Mouse (Mus musculus) limb, embryonic 15.5 days (tissue): ENCODE data around the gene Casz1. TPM values are rescaled to one million over a fixed set of nuclear protein-coding genes. Genes with fewer than 3 reads are reported as not detected.

Source experiments
- ATAC-seq: fragments of 200-750 bp; cut with Nextera tagmentation; 2 replicates; pipeline ENCODE4 v1.8.0; 2017; ENCODE audit warnings: low read depth, moderate TSS enrichment; ENCODE audit not compliant: insufficient number of reproducible peaks, low FRiP score, low TSS enrichment
- H3K27ac ChIP-seq: fragments of 300-500 bp; sonication (generic); 2 replicates; pipeline ENCODE4 v1.5.1; 2015; ENCODE audit warnings: moderate library complexity, mild to moderate bottlenecking, inconsistent platforms
- H3K27me3 ChIP-seq: fragments of 300-500 bp; sonication (generic); 2 replicates; pipeline ENCODE4 v1.6.1; 2015; ENCODE audit warnings: inconsistent platforms
- H3K36me3 ChIP-seq: fragments of 300-500 bp; sonication (generic); 2 replicates; pipeline ENCODE4 v1.6.1; 2015; ENCODE audit warnings: inconsistent platforms
- H3K4me1 ChIP-seq: fragments of 300-500 bp; sonication (generic); 2 replicates; pipeline ENCODE4 v1.6.1; 2015; ENCODE audit warnings: inconsistent platforms
- H3K4me2 ChIP-seq: fragments of 300-500 bp; sonication (generic); 2 replicates; pipeline ENCODE4 v1.6.1; 2015; ENCODE audit warnings: mild to moderate bottlenecking, inconsistent platforms
- H3K4me3 ChIP-seq: fragments of 300-500 bp; sonication (generic); 2 replicates; pipeline ENCODE4 v1.5.1; 2015; ENCODE audit warnings: mild to moderate bottlenecking, inconsistent platforms
- H3K9ac ChIP-seq: fragments of 300-500 bp; sonication (generic); 2 replicates; pipeline ENCODE4 v1.6.1; 2015; ENCODE audit warnings: inconsistent platforms
- H3K9me3 ChIP-seq: fragments of 300-500 bp; sonication (generic); 2 replicates; pipeline ENCODE4 v1.6.1; 2016; ENCODE audit warnings: inconsistent platforms
- WGBS: fragments of 180-500 bp; shearing (Covaris S2); methylation state at CpG from one replicate; pipeline ENCODE4 v1.1.7; 2015; 5-methylcytosine and 5-hydroxymethylcytosine counted together
- polyA plus RNA-seq: library from polyadenylated mRNA; unstranded; fragments of >200 nt; fragmentation: Nextera tagmentation; extraction: Ambion mirVana; gene quantifications from 2 replicates; pipeline ENCODE4 v1.2.1, GENCODE M21; 2015

Gene Casz1
- polyA plus RNA-seq, 1 experiment from 2014 or later: 7.2 TPM

DNA sequence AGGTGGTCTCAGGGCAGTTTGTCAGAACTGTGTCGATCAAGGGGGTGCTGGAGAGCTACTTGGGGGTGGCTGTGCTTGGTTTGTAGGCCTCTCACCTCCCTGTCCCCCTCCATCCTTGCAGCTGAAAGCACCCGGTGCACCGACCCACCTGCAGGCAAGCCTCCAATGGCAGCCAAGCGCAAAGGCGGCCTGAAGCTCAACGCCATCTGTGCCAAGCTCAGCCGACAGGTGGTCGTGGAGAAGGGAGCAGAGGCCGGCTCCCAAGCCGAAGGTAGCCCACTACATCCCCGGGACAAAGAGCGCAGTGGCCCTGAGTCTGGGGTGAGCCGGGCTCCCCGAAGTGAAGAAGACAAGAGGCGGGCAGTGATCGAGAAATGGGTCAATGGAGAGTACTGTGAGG, 124.6 kb downstream of the Casz1 start:
- Histone ChIP-seq H3K4me2 (no peak overlapping the region), H3K4me1 (peaks cover 33% of the 10 kb centered on the region), H3K9ac (no peak overlapping the region), H3K36me3 (no peaks in the 10 kb centered on the region), H3K4me3 (no peak overlapping the region), H3K27ac (no peak overlapping the region), H3K9me3 (no peaks in the 10 kb centered on the region), H3K27me3 (peaks cover 67% of the 10 kb centered on the region)
- ATAC-seq: no peak
- WGBS: 95% methylated on average over 16 of the region's 16 CpGs

- Histone ChIP-seq H3K36me3 (no peaks in the 10 kb centered on the region), H3K4me2 (no peak overlapping the region), H3K4me1 (peaks cover 32% of the 10 kb centered on the region), H3K9ac (no peak overlapping the region), H3K4me3 (no peak overlapping the region), H3K27ac (no peak overlapping the region), H3K27me3 (peaks cover 61% of the 10 kb centered on the region), H3K9me3 (no peaks in the 10 kb centered on the region)
- no peak for ATAC-seq
- WGBS: 66% methylated on average over 9 of the region's 9 CpGs
These were observed 126.5 kb downstream of the Casz1 start for GRCm38 (mm10) chr4:148930721-148931229.

DNA sequence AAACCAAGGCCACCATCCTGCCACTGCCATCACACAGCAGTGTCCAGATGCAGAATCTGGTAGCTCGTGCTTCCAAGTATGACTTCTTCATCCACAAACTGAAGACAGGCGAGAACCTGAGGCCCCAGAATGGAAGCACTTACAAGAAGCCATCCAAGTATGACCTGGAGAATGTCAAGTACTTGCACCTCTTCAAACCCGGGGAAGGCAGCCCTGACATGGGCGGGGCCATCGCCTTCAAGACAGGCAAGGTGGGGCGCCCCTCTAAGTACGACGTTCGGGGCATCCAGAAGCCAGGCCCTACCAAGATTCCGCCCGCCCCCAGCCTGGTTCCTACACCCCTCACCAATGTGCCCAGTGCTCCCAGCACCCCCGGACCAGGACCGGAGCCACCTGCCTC, 128.9 kb downstream of the Casz1 start:
- Histone ChIP-seq H3K9ac (no peak overlapping the region), H3K27me3 (peaks cover 67% of the 10 kb centered on the region), H3K9me3 (no peaks in the 10 kb centered on the region), H3K27ac (no peak overlapping the region), H3K36me3 (no peaks in the 10 kb centered on the region), H3K4me2 (no peak overlapping the region), H3K4me1 (peaks cover 15% of the 10 kb centered on the region), H3K4me3 (no peak overlapping the region)
- no peak for ATAC-seq
- WGBS: 85% methylated on average over 13 of the region's 13 CpGs

- no peak overlapping the region for H3K4me2 ChIP-seq
- no peak overlapping the region for H3K9ac ChIP-seq
- H3K27ac ChIP-seq: no peak overlapping the region
- no peak for ATAC-seq
- no peaks in the 10 kb centered on the region for H3K36me3 ChIP-seq
- no peaks in the 10 kb centered on the region for H3K9me3 ChIP-seq
- WGBS: 31% methylated on average over 13 of the region's 13 CpGs
- peaks cover 17% of the 10 kb centered on the region for H3K4me1 ChIP-seq
- H3K4me3 ChIP-seq: no peak overlapping the region
- peaks cover 78% of the 10 kb centered on the region for H3K27me3 ChIP-seq
These were observed 131.0 kb downstream of the Casz1 start for GRCm38 (mm10) chr4:148935211-148935610.

- no peak for ATAC-seq
These were observed 131.9 kb downstream of the Casz1 start for GRCm38 (mm10) chr4:148936111-148936510.

DNA sequence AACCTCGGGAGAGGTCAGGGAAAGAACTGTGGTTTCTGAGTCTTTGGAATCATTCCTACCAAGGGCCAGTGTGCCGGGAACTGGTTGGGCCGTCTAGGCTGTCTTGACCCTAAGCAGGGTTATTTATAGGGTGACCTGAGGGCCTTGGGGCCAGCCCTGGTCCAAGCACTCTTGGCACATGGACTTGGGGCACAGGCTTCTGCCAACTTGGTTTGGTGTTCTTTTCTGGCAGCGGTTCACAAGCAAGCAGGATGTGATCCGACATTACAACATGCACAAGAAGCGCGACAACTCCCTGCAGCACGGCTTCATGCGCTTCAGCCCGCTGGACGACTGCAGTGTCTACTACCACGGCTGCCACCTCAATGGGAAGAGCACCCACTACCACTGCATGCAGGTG, 132.5 kb downstream of the Casz1 start:
- H3K27ac ChIP-seq: no peak overlapping the region
- WGBS: 86% methylated on average over 12 of the region's 12 CpGs
- ATAC-seq: no peak
- H3K36me3 ChIP-seq: no peaks in the 10 kb centered on the region
- no peaks in the 10 kb centered on the region for H3K9me3 ChIP-seq
- H3K4me3 ChIP-seq: no peak overlapping the region
- H3K27me3 ChIP-seq: peaks cover 77% of the 10 kb centered on the region
- H3K9ac ChIP-seq: no peak overlapping the region
- H3K4me2 ChIP-seq: no peak overlapping the region
- peaks cover 27% of the 10 kb centered on the region for H3K4me1 ChIP-seq

More at GRCm38 (mm10) chr4:148936111-148936510, 131.9 kb downstream of the Casz1 start:
- Histone ChIP-seq H3K36me3 (no peaks in the 10 kb centered on the region), H3K9me3 (no peaks in the 10 kb centered on the region), H3K9ac (no peak overlapping the region), H3K27me3 (peaks cover 78% of the 10 kb centered on the region), H3K4me1 (peaks cover 26% of the 10 kb centered on the region), H3K27ac (no peak overlapping the region), H3K4me2 (no peak overlapping the region), H3K4me3 (no peak overlapping the region)
- 89% methylated on average over 12 of the region's 12 CpGs for WGBS

DNA sequence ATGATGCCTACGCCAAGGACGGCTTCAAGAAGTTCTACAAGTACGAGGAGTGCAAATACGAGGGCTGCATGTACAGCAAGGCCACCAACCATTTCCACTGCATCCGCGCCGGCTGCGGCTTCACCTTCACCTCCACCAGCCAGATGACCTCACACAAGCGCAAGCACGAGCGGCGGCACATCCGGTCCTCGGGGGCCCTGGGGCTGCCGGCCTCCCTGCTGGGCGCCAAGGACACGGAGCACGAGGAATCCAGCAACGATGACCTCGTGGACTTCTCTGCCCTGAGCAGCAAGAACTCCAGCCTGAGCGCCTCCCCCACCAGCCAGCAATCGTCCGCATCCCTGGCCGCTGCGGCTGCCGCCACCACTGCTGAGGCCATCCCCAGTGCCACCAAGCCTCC, 134.3 kb downstream of the Casz1 start:
- no peaks in the 10 kb centered on the region for H3K9me3 ChIP-seq
- no peak overlapping the region for H3K27ac ChIP-seq
- H3K4me1 ChIP-seq: peaks cover 27% of the 10 kb centered on the region
- no peaks in the 10 kb centered on the region for H3K36me3 ChIP-seq
- no peak overlapping the region for H3K4me3 ChIP-seq
- H3K9ac ChIP-seq: no peak overlapping the region
- 90% methylated on average over 26 of the region's 26 CpGs for WGBS
- no peak for ATAC-seq
- no peak overlapping the region for H3K4me2 ChIP-seq
- H3K27me3 ChIP-seq: peaks cover 78% of the 10 kb centered on the region

GRCm38 (mm10) chr4:148940674-148941211, 136.5 kb downstream of the Casz1 start:
- H3K9ac ChIP-seq: no peak overlapping the region
- peak overlapping the region; percentile 12; the same call in 1 of the 2 replicates for H3K4me3 ChIP-seq
- ATAC-seq: no peak

DNA sequence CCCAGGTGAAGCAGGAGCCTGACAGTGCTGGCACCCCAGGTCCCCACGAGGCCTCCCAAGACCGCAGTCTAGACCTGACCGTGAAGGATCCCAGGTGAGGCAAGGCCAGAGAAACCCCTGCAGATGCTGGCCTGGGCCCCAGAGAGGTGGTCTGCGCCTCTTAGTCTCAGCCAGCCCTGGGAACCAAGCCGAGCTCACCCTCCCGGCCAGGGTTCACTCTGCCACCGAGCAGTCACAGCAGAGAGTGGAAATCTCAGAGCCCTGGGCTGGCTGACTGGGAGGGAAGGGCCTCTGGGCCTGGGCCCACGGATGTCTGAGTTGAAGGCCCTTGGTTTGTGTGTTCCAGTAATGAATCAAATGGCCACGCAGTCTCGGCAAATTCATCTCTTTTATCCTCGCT, 137.1 kb downstream of the Casz1 start:
- H3K27me3 ChIP-seq: peaks cover 70% of the 10 kb centered on the region

More at GRCm38 (mm10) chr4:148940674-148941211, 136.5 kb downstream of the Casz1 start:
- peaks cover 19% of the 10 kb centered on the region for H3K4me1 ChIP-seq
- peaks cover 76% of the 10 kb centered on the region for H3K27me3 ChIP-seq
- no peak overlapping the region for H3K27ac ChIP-seq
- H3K4me2 ChIP-seq: peak overlapping the region; percentile 31
- H3K36me3 ChIP-seq: no peaks in the 10 kb centered on the region
- no peaks in the 10 kb centered on the region for H3K9me3 ChIP-seq
- WGBS: 11% methylated on average over 25 of the region's 25 CpGs

DNA sequence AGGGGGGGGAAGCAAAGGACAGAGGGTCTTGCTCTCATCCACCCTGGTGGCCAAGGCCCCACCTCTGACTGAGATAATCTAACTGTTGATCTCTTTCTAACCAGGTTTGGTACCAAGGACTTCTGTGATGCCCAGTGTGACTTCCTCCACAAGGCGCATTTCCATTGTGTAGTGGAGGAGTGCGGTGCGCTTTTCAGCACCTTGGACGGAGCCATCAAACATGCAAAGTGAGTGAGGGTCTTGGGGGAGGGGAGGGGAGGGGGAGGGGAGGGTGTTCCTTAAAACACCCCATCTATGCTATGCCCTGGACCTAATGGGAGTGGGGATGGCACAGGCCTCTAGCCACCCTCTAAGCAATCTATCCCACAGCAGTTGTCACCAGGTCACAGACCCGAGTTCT, 138.9 kb downstream of the Casz1 start:
- H3K36me3 ChIP-seq: no peaks in the 10 kb centered on the region
- no peak overlapping the region for H3K9ac ChIP-seq
- no peak for ATAC-seq
- H3K27me3 ChIP-seq: peaks cover 60% of the 10 kb centered on the region
- H3K27ac ChIP-seq: no peak overlapping the region
- H3K4me2 ChIP-seq: no peak overlapping the region
- H3K4me3 ChIP-seq: no peak overlapping the region
- peaks cover 24% of the 10 kb centered on the region for H3K4me1 ChIP-seq
- 42% methylated on average over 4 of the region's 5 CpGs for WGBS
- no peaks in the 10 kb centered on the region for H3K9me3 ChIP-seq

More for the DNA sequence above, 137.1 kb downstream of the Casz1 start:
- no peaks in the 10 kb centered on the region for H3K9me3 ChIP-seq
- H3K36me3 ChIP-seq: no peaks in the 10 kb centered on the region
- H3K4me1 ChIP-seq: peaks cover 24% of the 10 kb centered on the region
- H3K9ac ChIP-seq: no peak overlapping the region
- no peak overlapping the region for H3K27ac ChIP-seq
- no peak for ATAC-seq
- H3K4me3 ChIP-seq: no peak overlapping the region
- WGBS: 57% methylated on average over 11 of the region's 11 CpGs
- H3K4me2 ChIP-seq: no peak overlapping the region

DNA sequence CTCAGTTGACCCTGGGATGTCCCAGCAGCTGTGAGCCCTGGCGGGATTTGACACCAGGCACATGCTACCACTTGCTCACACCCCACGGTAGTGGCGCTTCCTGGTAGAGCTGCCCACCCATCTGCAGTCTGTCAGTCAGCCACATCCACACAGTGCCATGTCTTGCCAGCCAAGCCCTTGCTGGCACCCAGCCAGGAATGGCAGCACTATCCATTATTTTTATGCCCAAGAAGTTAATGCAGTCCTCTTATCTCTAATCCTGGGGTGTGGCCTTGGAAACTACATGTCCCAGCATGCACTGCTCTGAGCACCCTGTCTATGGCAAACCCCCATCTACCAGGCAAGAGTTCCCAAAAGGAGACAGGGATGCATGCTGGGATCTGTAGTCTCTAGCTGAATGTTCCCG, 141.2 kb downstream of the Casz1 start:
- 68% methylated on average over 4 of the region's 4 CpGs for WGBS
- no peak for ATAC-seq
- Histone ChIP-seq H3K4me3 (no peak overlapping the region), H3K9ac (no peak overlapping the region), H3K27me3 (peaks cover 62% of the 10 kb centered on the region), H3K36me3 (no peaks in the 10 kb centered on the region), H3K9me3 (no peaks in the 10 kb centered on the region), H3K4me1 (peaks cover 24% of the 10 kb centered on the region), H3K4me2 (no peak overlapping the region), H3K27ac (no peak overlapping the region)

- H3K9me3 ChIP-seq: no peaks in the 10 kb centered on the region
- no peak overlapping the region for H3K9ac ChIP-seq
- ATAC-seq: no peak
- 87% methylated on average over 8 of the region's 8 CpGs for WGBS
- peaks cover 24% of the 10 kb centered on the region for H3K4me1 ChIP-seq
- H3K36me3 ChIP-seq: no peaks in the 10 kb centered on the region
- H3K4me2 ChIP-seq: no peak overlapping the region
- H3K27ac ChIP-seq: no peak overlapping the region
- H3K27me3 ChIP-seq: peaks cover 62% of the 10 kb centered on the region
- no peak overlapping the region for H3K4me3 ChIP-seq
These were observed 141.8 kb downstream of the Casz1 start for GRCm38 (mm10) chr4:148946071-148946470.
